Mouse (Mus musculus) erythroblast, adult 5-6 weeks (primary cell): ENCODE measurements around the gene Armc12. TPM values are rescaled to one million over a fixed set of nuclear protein-coding genes. Genes with fewer than 3 reads are reported as not detected.

Experiments used
- ATAC-seq: replicated peaks from 2 replicates; pipeline ENCODE4 v1.8.0; 2016; ENCODE audit warnings: moderate number of reproducible peaks, mild to moderate bottlenecking, moderate TSS enrichment, inconsistent platforms; ENCODE audit not compliant: poor library complexity, low FRiP score, severe bottlenecking
- total RNA-seq, 2 experiments: library from RNA; stranded (forward) in 1 of 2; stranded (reverse) in 1 of 2; fragments of 150-400 nt in 1 of 2; fragments of 200-764, 138-1000 nt in 1 of 2; gene quantifications; 2 replicates each; pipeline versions ENCODE4 v1.2.3 to v1.2.4; 2015 to 2017; ENCODE audit warnings: low replicate concordance in 2 of 2

The Armc12 gene
- total RNA-seq, 2 experiments from 2014 or later: not detected

GRCm38 (mm10) chr17:28572521-28572920 is 41.9 kb downstream of the Armc12 start:
- no peak for ATAC-seq

GRCm38 (mm10) chr17:28572941-28573340 is 42.3 kb downstream of the Armc12 start:
- no peak for ATAC-seq

GRCm38 (mm10) chr17:28575244-28576125 is 44.9 kb downstream of the Armc12 start, which contains the start of gene Lhfpl5:
Lhfpl5 (plus strand) TSS chr17:28575641.
- 0 out of 2 replicates have a peak, but pooled peaks have one; percentile 41 for ATAC-seq

GRCm38 (mm10) chr17:28580396-28580795 is 49.8 kb downstream of the Armc12 start:
- no peak for ATAC-seq

- no peak for ATAC-seq
Measured at GRCm38 (mm10) chr17:28581056-28581455, 50.5 kb downstream of the Armc12 start.

- no peak for ATAC-seq
Measured at GRCm38 (mm10) chr17:28586509-28586908, 55.9 kb downstream of the Armc12 start.

- ATAC-seq: no peak
Measured at GRCm38 (mm10) chr17:28588591-28588990, 58.0 kb downstream of the Armc12 start.

Other genes with a start within 250 kb of the Armc12 start
- gene Fance, start 217.3 kb upstream of the Armc12 start, total RNA-seq (2015; ENCODE audit: low replicate concordance): 23.1 TPM in 1 of 2 replicates, not detected in the other
- gene Fance, start 217.3 kb upstream of the Armc12 start, total RNA-seq (2017; ENCODE audit: low replicate concordance): 0.68 and 8.4 TPM in 2 replicates
- 515 and 525 TPM in 2 replicates for gene Rpl10a, start 202.3 kb upstream of the Armc12 start, total RNA-seq (2015; ENCODE audit: low replicate concordance)
- gene Rpl10a, start 202.3 kb upstream of the Armc12 start, total RNA-seq (2017; ENCODE audit: low replicate concordance): 92.4 and 200 TPM in 2 replicates
- not detected in 2 replicates for gene Tead3, start 180.0 kb upstream of the Armc12 start, total RNA-seq (2015; ENCODE audit: low replicate concordance)
- gene Tead3, start 180.0 kb upstream of the Armc12 start, total RNA-seq (2017; ENCODE audit: low replicate concordance): not detected in 2 replicates
- gene Tulp1, start 165.6 kb upstream of the Armc12 start, total RNA-seq (2015; ENCODE audit: low replicate concordance): not detected in 2 replicates
- gene Tulp1, start 165.6 kb upstream of the Armc12 start, total RNA-seq (2017; ENCODE audit: low replicate concordance): 0.28 TPM in 1 of 2 replicates, not detected in the other
- 3.7 and 6.7 TPM in 2 replicates for gene Fkbp5, start 13.3 kb upstream of the Armc12 start, total RNA-seq (2015; ENCODE audit: low replicate concordance)
- 12.8 and 13.8 TPM in 2 replicates for gene Fkbp5, start 13.3 kb upstream of the Armc12 start, total RNA-seq (2017; ENCODE audit: low replicate concordance)
- not detected in 2 replicates for gene Clpsl2, start 18.6 kb downstream of the Armc12 start, total RNA-seq (2015; ENCODE audit: low replicate concordance)
- gene Clpsl2, start 18.6 kb downstream of the Armc12 start, total RNA-seq (2017; ENCODE audit: low replicate concordance): not detected in 2 replicates
- not detected in 2 replicates for gene Clps, start 30.0 kb downstream of the Armc12 start, total RNA-seq (2015; ENCODE audit: low replicate concordance)
- not detected in 2 replicates for gene Clps, start 30.0 kb downstream of the Armc12 start, total RNA-seq (2017; ENCODE audit: low replicate concordance)
- not detected in 2 replicates for gene Lhfpl5, start 44.8 kb downstream of the Armc12 start, total RNA-seq (2015; ENCODE audit: low replicate concordance)
- gene Lhfpl5, start 44.8 kb downstream of the Armc12 start, total RNA-seq (2017; ENCODE audit: low replicate concordance): not detected in 2 replicates
- 13.6 and 43.2 TPM in 2 replicates for gene Srpk1, start 91.9 kb downstream of the Armc12 start, total RNA-seq (2015; ENCODE audit: low replicate concordance)
- 22.6 and 43.2 TPM in 2 replicates for gene Srpk1, start 91.9 kb downstream of the Armc12 start, total RNA-seq (2017; ENCODE audit: low replicate concordance)
- gene Slc26a8, start 159.4 kb downstream of the Armc12 start, total RNA-seq (2015; ENCODE audit: low replicate concordance): 2.9 and 3.7 TPM in 2 replicates
- gene Slc26a8, start 159.4 kb downstream of the Armc12 start, total RNA-seq (2017; ENCODE audit: low replicate concordance): 3.5 TPM in 1 of 2 replicates, not detected in the other
- 31.5 and 44.7 TPM in 2 replicates for gene Mapk14, start 160.5 kb downstream of the Armc12 start, total RNA-seq (2015; ENCODE audit: low replicate concordance)
- gene Mapk14, start 160.5 kb downstream of the Armc12 start, total RNA-seq (2017; ENCODE audit: low replicate concordance): 20.5 and 29.3 TPM in 2 replicates
- gene AC170998.1, start 195.3 kb downstream of the Armc12 start, total RNA-seq (2015; ENCODE audit: low replicate concordance): not detected in 2 replicates
- 8.5 TPM in 1 of 2 replicates, not detected in the other for gene AC170998.1, start 195.3 kb downstream of the Armc12 start, total RNA-seq (2017; ENCODE audit: low replicate concordance)
- 4.6 and 9.8 TPM in 2 replicates for gene Mapk13, start 238.5 kb downstream of the Armc12 start, total RNA-seq (2015; ENCODE audit: low replicate concordance)
- 2.9 and 11.3 TPM in 2 replicates for gene Mapk13, start 238.5 kb downstream of the Armc12 start, total RNA-seq (2017; ENCODE audit: low replicate concordance)